Mouse (Mus musculus) ZHBTc4 (cell line): ENCODE data around the gene Rps8.

Experiments used
- DNase-seq: peaks from one replicate; pipeline ENCODE4 v3.0.0-alpha.2; 2011; ENCODE audit warnings: low read depth, low spot score

Gene Rps8

DNA sequence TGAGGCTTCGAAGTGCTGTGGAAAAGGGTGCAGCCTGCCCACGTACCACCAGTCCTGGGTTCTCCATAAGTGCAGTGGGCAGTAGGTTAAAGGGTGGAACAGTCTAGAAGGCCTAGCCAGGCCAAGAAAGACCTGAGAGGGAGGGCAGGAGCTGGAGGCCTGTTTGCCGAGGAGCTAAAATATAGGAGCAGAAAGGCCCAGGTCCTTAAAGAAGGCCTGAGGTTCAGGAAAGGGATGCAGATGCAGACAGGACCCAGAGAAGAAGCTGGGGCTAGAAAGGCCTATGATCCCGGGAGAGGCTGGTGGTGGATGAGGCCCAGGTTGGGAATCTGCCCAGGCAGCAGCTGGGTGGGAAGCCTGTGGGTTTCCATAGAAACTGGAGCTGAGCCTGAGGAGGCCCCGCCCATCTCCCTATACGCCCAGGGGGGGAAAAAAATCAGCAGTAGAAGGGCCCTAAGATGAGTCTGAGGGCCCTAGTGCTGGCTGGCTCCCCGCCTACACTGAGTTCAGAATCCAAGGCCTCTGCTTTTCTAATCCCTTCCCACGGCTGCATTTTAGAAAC lies 30.6 kb downstream of the Rps8 start, which contains the start of gene Btbd19:
Btbd19 (minus strand) TSS at position 378 of the 562 bp plus-strand sequence.
- DNase-seq, result peak; percentile 89

DNA sequence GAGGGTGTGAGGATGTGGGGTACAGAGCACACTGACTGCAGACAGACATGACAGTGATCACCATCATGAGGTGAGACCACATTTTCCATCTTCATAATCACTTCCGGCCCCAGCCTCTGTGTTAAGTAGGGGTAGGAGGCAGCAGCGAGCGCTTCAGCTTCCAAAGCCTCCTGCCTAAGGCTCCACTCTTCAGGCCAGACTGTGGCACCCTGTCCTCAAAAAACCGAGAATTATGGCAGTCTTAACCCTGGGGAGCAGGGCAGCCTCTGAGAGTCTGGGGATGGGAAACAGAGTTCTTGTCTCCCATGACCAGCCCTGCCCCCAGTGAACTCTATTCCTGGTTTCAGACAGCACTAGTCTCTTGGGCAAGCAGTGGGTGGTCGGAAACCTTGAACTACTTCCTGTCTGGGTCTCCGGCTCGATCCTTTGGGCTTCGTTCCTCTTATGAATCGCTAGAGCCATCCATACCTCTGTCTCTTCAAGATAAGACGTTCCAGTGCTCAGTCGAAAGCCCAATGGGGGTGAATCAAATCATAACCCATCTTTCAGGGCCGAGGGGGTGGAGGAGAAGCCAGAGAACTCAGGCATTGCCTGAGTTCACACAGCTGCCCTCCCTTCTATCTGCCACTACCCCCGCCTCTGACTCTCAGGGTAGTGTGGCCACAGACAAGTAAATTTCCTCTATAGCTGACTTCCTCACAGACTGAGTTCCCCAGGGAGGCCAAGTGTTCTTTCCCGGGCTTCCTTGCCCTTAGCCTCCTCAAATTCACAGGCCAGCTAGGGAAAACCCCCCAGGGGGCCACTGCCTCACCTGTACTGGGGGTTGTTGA lies 31.3 kb downstream of the Rps8 start:
- no peak for DNase-seq

DNA sequence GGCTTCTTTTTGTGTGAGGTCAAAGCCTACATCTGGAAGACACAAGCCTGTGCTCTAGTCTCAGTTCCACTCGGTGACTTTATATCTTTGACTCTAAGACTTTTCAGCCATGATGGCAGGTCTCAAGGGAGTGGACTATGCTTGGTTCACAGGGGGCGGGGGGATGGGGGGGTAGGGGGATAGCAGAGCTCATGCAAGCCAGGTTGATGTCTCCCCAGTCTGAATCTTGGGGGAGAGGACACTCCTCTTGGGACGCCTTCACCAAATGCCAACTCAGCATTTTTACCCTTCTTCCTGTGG lies 31.9 kb downstream of the Rps8 start:
- no peak for DNase-seq

DNA sequence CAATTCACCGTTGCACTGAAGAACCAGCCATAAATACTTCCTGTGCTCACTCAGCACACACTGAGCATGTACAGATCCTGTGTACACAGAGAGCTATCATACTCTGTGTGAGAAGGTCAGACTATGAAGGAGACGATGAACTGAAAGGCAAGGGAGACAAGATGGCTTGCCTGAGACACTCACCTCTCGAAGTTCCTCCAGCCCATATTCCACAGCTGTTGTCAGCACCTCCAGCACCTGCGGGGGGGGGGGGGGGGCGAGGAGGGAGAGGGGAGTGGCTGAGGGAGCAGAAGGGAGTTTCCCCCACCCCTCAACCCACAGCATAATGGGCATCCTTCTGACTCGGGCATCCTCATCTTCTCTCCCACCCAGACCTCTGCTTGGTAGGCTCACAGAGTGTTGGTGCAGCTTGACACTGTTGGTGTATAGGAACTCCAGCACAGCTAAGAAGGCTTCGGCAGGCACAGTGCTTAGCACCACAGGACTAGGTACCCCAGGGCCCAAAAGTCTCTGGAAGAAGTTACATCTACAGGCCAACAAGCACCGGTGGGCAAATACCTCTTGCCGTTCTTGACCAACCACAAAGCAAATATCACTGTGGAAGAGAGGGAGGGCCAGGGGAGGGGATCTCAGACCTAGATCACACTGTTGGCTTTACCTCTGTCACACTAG lies 32.4 kb downstream of the Rps8 start:
- no peak for DNase-seq

DNA sequence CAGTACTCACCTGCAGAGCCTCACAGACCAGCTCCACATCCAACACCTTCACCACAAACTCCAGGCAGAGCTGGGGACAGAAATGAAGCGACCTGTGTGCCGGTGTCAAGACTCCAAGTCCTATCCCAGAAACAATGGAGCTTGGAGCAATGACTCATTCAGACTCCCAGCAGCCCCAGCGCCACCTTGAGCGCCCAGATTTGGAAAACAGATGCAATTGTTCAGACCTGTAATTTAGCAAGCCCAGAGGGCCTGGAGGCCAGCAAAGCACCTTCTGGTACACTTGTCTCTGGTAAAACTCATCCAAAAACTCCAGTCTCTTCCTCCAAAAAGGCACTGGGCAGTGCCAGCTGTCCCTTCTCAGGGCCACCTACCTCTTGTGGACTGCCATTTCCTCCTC lies 33.8 kb downstream of the Rps8 start:
- no peak for DNase-seq

DNA sequence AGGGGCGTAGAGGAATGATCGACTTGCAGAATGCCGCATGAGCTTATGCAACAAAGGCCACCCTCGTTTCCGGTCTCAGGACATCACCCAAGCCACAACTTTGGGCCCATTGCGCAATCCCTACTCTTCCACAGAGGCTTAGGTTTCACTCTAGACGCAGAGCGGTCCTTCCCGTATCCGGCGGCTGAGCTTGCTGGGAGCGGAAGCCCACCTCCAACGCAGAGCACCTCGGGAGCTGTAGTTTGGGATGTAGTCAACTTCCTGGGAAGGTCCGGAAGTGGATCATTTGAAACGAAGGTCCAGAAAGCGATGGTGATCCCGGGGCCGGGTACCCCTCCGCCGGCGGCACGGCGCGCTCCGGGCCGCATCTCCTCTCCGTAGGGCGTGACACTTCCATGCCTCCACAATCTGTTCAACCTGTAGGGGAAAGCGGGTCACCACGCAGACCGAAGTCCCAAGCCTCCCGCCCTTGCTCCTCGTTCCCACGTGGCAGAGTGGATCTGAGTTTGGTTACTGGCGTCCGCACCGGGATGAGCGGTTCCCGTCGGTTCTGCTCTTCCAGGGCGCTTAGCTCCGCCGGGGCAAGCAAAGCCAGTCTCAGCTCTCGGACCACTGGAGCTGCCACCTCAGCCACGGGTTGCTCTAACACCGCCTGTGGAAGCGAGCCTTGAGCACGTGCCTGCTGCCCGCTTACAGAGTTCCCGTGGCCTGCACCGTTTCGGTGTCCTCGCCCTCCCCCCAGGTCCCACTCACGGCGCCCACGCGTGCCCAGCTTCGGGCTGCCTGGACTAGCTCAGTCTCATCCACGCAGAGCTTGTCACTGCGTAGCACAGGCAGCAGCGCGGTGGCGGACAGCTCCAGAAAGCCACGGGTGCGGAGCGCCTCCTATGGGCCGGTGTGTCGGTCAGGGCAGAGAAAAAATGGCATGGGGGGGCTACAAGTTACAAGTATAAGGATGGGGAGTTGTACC lies 35.3 kb downstream of the Rps8 start:
- peak; percentile 98 for DNase-seq

DNA sequence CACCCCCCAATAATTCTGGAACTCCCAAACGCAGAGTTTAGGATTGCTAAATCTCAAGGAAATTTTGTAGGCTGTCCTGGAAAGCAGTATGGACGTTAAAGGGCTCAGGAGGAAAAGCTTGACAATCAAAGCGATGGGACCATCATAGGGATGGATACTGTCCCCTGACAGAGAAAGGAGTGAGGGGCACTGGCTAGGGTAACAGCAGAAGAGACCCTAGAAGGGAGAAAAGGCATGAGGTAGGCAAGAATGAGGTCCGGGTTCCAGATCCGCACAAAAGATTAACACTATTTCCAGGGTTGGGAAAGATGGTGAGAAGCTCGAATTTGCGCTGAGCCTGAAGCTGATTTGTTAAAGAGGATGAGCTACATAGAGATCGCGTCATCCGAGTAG lies 36.0 kb downstream of the Rps8 start:
- no peak for DNase-seq

DNA sequence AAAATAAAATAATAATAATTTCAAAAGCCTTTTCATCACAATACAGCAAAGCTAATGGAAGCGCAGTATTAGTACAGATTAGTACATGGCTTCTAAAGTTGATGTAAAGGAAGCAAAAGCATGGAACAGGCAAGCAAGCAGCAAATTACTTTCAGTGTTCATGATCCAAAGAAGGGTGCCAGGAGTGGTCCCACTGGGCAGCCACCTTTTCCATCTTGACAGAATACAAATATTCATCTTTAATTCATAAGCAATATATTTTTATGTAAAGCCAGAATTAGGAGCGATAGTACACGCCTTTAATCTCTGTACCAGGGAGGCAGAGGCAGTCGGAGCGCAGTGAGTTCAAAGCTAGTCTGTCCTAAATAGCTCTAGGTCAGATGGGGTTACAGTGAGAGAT lies 36.4 kb downstream of the Rps8 start:
- no peak for DNase-seq

DNA sequence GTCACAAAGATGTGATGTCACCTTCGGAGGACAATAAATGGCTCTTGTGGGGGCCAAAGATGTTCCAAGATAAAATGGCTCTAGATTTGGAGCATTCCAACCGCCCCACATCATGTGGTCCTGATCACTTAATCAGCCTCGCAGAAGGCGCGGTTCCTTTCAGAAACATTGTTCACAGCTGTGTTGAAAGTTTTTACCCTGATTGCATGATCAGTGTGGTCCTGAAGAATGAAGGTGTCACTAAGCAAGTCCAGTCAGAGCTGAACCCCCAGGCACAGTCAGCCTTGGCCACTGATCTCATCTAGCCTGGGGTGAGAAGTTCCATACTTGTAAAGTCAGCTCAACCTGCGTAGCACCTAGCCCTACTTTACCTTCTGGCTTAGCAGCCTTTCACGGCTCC lies 38.1 kb downstream of the Rps8 start:
- DNase-seq, result no peak

DNA sequence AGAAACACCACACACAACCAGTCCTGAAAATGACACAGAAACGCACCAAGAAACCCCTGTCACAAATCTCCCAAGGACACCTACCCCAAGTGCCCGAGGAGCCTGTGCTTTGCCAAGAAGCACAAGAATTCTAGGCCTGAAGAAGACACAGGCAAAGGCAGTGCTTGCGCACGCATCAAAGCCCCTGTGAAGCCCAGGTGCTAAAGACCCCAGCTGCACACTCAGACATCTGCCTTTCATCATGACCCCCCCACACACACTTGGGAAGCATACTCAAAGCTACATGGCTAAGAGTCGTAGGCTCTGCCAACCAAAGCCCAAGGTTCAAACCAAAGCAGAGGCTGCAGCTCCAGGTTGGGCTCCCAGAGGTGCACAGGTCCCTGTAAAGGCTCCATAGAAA lies 40.5 kb downstream of the Rps8 start:
- DNase-seq, result no peak

DNA sequence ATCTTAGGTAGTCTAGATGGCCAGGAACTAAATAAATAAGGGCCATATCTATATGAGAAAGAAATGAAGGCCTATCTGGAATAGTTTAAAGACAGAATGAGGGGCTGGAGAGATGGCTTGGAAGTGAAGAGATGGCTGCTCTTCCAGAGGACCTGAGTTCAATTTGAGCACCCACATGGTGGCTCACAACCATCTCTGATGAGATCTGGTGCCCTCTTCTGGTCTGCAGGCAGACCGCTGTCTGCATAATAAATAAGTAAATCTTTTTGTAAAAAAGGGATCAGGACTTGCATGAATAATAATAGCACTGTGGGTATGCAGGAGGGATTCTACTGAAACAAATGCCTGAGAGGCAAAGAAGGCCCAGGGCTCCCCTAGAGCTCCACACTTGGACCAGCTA lies 42.8 kb downstream of the Rps8 start:
- no peak for DNase-seq

DNA sequence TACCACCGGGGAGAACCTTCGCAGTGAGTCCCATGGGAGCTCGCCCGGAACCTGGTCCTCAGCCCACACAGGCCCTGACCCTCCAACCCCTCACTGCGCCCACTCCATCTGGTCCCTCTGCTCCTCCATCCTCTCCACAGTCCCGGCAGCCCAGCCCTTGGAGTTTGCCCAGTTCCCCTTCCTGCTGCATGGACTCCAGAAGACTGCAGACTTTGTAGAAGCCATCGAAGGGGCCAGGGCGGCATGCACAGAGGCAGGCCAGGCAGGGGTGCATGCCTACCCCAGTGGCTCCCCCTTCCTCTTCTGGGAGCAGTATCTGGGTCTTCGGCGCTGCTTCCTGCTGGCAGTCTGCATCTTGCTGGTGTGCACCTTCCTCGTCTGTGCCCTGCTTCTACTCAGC lies 45.1 kb downstream of the Rps8 start:
- no peak for DNase-seq

DNA sequence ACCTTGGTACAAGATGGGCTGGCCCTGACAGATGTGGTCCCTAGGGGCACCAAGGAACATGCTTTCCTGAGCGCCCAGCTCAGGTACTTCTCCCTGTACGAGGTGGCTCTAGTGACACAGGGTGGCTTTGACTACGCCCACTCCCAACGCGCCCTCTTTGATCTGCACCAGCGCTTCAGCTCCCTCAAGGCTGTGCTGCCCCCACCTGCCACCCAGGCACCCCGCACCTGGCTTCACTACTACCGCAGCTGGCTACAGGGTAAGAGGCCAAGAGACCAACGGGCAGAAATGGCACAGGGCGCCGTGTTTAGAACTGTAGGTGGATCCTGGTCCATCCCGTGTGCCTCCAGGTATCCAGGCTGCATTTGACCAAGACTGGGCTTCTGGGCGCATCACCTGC lies 45.8 kb downstream of the Rps8 start:
- no peak for DNase-seq

DNA sequence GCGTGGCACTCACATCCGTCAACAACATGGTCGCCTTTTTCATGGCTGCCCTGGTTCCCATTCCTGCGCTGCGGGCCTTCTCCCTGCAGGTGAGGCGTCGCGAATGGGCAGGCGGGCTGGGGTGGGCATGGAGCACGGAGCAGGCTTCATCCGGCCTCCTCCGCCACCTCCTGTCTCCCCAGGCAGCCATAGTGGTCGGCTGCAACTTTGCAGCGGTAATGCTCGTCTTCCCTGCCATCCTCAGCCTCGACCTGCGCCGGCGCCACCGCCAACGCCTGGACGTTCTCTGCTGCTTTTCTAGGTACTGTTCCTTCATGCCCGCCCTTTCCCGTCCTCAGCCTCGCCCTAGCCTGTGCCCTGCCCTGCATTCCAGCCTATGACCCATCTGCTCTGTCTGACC lies 46.7 kb downstream of the Rps8 start:
- DNase-seq, result no peak

DNA sequence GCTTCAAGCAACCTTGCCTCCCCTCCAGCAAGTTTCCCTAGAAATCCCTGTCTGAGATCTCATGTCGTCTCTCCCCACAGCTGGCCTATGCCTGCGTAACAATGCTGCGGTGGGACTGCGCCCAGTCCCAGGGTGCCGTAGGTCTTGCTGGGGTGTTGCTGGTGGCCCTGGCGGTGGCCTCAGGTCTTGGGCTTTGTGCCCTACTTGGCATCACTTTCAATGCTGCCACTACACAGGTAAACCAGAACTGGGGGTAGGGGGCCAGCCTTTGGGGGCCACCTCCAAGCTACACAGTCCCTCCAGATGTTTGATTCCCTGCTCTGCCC lies 47.6 kb downstream of the Rps8 start:
- DNase-seq, result no peak

DNA sequence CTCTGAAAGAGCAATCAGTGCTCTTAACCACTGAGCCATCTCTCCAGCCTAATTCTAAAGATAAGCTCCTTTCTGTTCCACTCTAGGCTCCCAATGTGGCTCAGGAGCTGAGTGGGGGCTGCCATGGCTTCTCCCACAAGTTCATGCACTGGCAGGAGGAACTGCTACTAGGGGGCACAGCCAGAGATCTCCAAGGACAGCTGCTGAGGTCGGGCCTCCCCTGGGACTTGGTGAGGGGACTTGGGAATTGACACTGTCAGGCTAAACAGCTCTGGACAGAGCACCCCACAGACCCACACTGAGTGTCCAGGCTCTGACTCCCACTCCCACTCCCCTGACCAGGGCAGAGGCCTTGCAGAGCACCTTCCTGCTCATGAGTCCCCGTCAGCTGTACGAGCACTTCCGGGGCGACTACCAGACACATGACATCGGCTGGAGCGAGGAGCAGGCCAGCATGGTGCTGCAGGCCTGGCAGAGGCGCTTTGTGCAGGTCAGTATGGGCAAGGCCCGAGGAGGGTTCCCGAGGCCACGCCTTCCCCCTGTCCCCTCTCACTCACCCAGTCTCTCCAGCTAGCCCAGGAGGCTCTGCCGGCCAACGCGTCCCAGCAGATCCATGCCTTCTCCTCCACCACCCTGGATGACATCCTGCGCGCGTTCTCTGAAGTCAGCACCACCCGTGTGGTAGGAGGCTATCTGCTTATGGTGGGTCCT lies 48.1 kb downstream of the Rps8 start:
- DNase-seq, result no peak

DNA sequence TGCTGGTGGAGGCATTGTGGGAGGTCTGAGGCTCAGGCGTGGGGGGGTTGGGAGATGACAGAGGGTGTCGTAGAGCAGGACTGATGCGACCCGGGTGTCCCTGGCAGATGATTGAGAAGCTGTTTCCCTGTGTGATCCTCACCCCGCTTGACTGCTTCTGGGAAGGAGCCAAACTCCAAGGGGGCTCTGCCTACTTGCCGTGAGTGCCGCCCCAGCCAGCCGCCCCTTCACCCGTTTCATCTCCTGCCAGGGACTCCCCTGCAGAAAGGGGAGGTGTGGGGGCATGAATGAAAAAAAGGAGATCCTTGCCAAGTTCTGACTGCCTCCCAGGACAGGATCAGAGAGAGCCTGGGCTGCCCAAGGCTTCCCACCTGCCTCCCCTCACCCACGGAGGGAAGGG lies 50.9 kb downstream of the Rps8 start:
- no peak for DNase-seq

DNA sequence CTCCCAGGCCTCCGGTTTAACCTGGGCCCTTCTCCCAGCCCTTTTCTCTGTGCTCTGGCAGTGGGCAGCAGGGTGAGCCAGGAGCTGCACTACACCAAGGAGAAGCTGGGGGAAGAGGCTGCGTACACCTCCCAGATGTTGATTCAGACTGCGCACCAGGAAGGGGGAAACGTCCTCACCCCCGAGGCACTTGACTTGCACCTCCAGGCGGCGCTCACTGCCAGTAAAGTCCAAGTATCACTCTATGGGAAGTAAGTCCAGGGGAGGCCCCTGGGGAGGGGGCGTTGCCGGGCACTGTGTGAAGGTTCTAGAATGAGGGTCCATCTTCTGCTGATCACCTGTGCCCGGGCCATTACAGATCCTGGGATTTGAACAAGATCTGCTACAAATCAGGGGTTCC lies 51.4 kb downstream of the Rps8 start:
- DNase-seq, result peak; percentile 66
